Mouse (Mus musculus) heart, adult 8-10 months (tissue): ENCODE measurements around the gene Gucy2c. TPM values are rescaled to one million over a fixed set of nuclear protein-coding genes. Genes with fewer than 3 reads are reported as not detected.
A peak's percentile ranks its signal among the peaks of the same experiment; 100 is the strongest.

ENCODE experiments used
- DNase-seq: peaks from one replicate; pipeline ENCODE4 v3.0.0; 2022; ENCODE audit warnings: low spot score
- total RNA-seq, 4 experiments: library from RNA; stranded (reverse); gene quantifications; 2 replicates each; pipeline ENCODE4 v1.2.4; 2022

The Gucy2c gene
- total RNA-seq = not detected

GRCm38 (mm10) chr6:136781377-136781986, at the start of gene Gucy2c:
TSS of gene Gucy2c (minus strand) at chr6:136781765.
- DNase-seq = no peak

GRCm38 (mm10) chr6:136828681-136829080, 47.1 kb upstream of the Gucy2c start:
- DNase-seq = no peak

- DNase-seq = peak; percentile 99
Observed at GRCm38 (mm10) chr6:136827881-136828561, 46.5 kb upstream of the Gucy2c start, which contains the start of gene Wbp11. TSS of gene Wbp11 (minus strand) at chr6:136828233.

GRCm38 (mm10) chr6:136827516-136827880, 45.9 kb upstream of the Gucy2c start, which contains the start of gene BC049715:
TSS of gene BC049715 (plus strand) at chr6:136827626.
- DNase-seq = no peak

- no peak for DNase-seq
Observed at GRCm38 (mm10) chr6:136827116-136827515, 45.6 kb upstream of the Gucy2c start.

DNA sequence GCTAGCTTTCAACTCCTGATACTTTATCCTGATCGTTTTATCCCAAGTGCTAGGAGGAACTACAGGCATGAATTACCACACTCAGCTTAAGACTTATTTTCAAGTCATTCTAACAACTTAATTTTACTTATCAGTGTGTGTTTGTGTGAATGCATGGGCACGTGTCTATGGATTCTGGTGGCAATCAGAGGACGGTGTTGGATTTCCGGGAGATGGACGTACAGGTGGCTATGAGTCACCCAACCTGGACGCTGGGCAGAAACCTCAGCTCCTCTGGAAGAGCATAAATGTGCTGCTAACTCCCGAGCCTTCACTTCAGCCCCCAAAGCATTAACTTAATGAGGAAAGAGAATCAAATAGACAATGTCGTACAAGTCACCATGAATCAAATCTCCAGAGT, 43.4 kb upstream of the Gucy2c start:
- DNase-seq = no peak

DNA sequence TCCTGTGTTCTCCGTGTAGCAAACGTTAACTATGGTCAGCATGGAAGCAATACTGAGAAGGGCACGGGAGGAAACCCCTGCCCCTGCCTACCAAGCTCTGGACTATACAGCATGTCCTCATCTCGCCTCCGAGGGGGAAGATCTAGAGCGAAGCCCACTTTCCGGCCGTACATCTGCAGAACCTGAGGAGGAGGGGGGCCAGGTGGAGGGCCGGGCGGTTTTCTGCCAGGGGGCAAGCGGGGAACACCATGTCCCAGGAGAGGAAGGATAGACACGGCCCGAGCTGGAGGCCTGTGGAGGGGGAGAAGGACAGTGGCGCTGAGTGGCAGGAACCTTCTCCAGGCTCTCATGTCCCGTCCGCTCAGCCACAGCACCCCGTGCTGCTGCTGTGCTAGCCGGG, 39.5 kb upstream of the Gucy2c start:
- no peak for DNase-seq

GRCm38 (mm10) chr6:136820381-136820780, 38.8 kb upstream of the Gucy2c start:
- no peak for DNase-seq

DNA sequence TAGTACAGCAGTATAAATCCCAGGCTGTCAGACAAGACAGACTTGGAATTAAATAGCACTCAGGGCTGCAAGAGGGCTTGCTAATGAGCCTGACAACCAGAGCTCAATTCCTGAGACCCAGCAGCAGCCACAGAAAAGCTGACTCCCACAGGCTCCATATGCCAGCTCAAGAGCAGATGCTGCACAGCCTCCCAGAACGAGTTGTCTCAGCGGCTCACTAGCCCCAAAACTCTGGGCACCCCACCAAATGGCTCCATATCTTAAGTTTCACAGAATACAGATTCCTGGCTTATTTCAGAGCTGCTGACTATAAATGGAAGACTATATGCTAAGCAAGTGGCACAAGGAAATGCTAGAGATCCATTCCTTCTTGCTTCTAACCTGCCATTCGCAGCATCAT, 36.0 kb upstream of the Gucy2c start:
- no peak for DNase-seq

DNA sequence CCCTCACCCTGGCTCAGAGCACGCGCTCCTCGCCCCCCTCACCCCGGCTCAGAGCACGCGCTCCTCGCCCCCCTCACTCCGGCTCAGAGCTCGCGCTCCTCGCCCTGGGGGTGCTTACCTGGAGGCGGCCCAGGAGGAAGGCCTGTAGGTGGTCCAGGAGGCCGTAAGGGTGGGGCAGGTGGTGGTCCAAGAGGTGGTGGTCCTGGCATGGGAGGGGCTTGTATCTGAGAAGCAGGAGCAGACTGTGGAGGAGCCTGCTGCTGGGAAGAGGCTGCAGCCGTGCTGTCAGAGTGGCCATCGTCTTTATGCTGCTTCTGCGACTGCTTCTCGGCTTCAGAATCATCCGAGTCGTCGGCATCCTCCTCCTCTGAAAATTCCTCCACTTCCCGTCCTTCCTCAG, 35.3 kb upstream of the Gucy2c start:
- no peak for DNase-seq

DNA sequence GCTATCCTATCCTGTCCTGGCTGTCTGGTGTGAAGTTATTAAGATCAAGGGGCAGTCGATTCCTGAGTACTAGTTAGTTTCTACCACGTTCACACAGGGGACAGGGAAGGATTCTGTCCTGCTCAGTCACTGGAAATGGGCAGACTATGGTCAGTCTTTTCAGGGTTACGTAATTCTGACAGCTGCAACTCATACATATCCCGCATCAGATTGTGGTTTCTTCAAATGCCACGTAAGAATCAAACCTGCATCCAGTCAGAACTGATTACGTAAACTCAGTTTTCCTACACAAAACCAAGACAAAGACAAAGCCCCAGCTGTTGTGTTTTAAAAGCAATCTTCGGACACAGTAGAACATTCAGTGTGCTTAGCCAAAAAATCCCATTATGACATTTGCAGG, 33.8 kb upstream of the Gucy2c start:
- DNase-seq = no peak

DNA sequence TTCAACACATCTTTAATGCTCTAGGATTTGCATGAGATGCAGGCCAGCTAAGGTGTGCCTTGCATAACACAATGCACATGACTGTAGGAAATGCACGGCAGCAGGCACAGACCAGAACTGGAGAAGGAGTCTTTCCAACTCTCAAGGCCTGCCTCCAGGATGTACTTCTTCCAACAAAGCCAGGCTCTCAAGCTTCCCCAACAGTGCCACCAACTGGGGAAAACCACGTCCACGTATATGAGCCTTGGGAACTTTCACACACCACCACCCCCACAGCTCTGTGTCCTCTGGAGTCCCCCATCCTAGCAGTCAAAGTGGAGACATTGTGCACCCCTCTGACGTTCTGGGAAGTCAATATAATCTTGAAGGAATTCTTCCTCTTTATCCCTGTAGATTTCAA, 31.6 kb upstream of the Gucy2c start:
- no peak for DNase-seq

GRCm38 (mm10) chr6:136811196-136811595, 29.6 kb upstream of the Gucy2c start:
- no peak for DNase-seq

DNA sequence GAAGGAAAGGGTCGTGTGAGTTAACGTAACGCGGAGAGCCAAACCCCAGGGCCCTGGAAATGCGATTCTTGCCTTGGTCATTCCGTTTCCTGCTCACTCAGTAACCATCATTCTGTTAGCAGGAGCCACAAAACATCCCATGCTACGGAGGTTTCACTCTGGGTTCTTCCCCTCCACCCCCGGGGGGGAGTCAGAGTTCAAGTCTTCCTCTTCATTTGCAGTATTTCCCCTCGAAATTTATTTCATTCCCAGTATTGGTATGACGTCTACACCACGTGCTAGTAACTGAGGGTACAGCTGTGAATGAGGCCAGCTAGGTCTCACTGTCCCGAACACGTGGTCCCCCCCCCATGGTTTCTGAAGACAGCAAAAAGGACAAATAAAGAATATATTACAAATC, 28.1 kb upstream of the Gucy2c start:
- no peak for DNase-seq

DNA sequence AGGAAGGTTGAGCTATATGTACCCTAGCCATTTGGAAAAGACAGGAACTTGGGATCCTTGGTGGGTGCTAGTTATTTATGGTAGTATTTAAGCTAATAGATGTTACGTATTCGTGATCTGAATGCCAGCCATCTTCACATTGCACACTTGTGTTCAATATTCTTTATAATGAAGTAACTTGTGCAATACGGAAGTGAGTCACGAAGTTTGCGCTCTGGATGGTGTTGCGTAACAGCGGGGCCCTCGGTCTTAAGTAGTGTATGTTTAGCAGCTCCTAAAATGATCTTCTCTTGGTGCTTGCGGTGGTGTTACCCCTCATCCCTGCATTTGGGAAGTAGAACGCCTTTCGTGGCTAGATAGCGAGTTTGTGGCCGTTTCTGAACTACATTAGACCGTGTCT, 27.5 kb upstream of the Gucy2c start:
- peak; percentile 48 for DNase-seq

- peak; percentile 20 for DNase-seq
Observed at GRCm38 (mm10) chr6:136808631-136809046, 27.1 kb upstream of the Gucy2c start.

- DNase-seq = peak; percentile 99
Observed at GRCm38 (mm10) chr6:136808014-136808417, 26.5 kb upstream of the Gucy2c start, which contains the start of gene H2afj. TSS of gene H2afj (plus strand) at chr6:136808244.

- DNase-seq = no peak
Observed at GRCm38 (mm10) chr6:136807395-136808013, 25.9 kb upstream of the Gucy2c start.

DNA sequence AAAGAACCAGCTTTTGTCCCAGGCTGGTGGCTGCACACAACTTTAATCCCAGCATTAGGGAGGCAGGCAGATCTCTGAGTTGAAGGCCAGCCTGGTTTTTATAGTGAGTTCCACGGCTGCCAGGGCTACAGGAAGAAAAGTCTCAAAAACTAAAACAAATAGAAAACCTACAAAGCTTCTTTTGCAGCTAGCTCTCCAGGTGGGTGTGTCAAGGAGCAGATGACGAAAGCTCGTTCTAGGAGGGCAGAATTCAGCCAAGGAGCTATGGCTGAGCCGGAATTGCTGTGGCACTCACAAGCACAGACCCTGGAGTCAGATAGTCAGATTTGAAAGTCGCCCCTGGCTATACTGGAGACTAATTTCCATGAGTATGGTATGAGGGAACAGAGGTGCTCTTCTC, 25.3 kb upstream of the Gucy2c start:
- DNase-seq = no peak

GRCm38 (mm10) chr6:136805409-136805775, 23.8 kb upstream of the Gucy2c start:
- no peak for DNase-seq

DNA sequence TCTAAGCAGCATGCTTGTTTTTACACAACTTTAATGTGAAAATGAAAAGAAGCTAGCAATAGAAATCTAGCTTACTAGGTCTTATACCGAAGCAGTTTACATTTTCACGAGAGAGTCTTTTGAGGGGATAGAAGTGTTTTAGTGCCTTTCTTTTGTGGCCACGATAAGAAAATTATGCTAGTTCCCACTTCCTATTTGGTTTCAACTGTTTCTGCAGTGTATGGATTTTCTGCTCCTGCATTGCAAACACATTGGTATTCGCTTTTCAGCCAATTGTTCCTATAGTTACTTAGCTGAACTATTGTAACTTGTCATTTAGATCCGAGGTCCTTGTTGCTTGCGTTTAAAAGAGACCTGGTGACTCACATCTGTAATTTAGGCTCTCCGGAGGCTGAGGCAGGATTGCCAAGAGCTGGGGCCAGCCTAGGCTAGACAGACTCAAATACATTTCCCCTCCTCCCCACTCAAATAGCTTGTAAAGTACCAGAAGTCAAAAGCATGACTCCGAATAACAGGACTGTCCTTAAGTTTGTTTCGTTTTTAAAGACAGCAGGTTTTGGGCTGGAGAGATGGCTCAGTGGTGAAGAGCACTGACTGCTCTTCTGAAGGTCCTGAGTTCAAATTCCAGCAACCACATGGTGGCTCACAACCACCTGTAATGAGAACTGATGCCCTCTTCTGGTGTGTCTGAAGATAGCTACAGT, 23.3 kb upstream of the Gucy2c start:
- no peak for DNase-seq
